19 mouse cellular contexts compared by ENCODE assay signal in genomic region chr5:98576538-98576937, GRCm38 (mm10). TPM values are rescaled to one million over a fixed set of nuclear protein-coding genes. Genes with fewer than 3 reads are reported as not detected.
"Had no signal": no experiment of that assay in that cellular context is flagged by ENCODE, and none has a peak within 500 bp of the region (broad histone marks: within the 10 kb centered on the region; RNA-seq: fewer than 3 reads in every experiment).

No protein-coding gene starts in this region.

RNA-seq across cellular contexts. Expression of gene Gm11111, which starts 24.0 kb away (rescaled TPM):
- polyA plus RNA-seq: forebrain, postnatal 0 days; gonadal fat pad, adult 2 months; heart, adult 2 months; heart, embryonic 11.5 days; heart, embryonic 13.5 days; heart, embryonic 15.5 days; heart, postnatal 0 days; hindbrain, embryonic 11.5 days; hindbrain, embryonic 13.5 days; hindbrain, embryonic 15.5 days; hindbrain, postnatal 0 days; intestine, embryonic 14.5 days; intestine, embryonic 16.5 days; kidney, adult 2 months; kidney, embryonic 15.5 days; kidney, postnatal 0 days; large intestine, adult 2 months; limb, embryonic 11.5 days; limb, embryonic 13.5 days had no signal
